Mouse (Mus musculus) right cerebral cortex, adult 18-20 months (tissue): ENCODE data around the gene Kcna10.

Experiments
- DNase-seq: peaks from one replicate; pipeline ENCODE4 v3.0.0; 2022; ENCODE audit warnings: mixed read lengths

Gene Kcna10

GRCm38 (mm10) chr3:107182756-107183155 is at the start of gene Kcna10:
Kcna10 (plus strand) TSS chr3:107183056.
- no peak for DNase-seq

GRCm38 (mm10) chr3:107134457-107134856 is 48.4 kb upstream of the Kcna10 start:
- no peak for DNase-seq

- DNase-seq = no peak
These were observed 35.7 kb upstream of the Kcna10 start for GRCm38 (mm10) chr3:107147126-107147525.

DNA sequence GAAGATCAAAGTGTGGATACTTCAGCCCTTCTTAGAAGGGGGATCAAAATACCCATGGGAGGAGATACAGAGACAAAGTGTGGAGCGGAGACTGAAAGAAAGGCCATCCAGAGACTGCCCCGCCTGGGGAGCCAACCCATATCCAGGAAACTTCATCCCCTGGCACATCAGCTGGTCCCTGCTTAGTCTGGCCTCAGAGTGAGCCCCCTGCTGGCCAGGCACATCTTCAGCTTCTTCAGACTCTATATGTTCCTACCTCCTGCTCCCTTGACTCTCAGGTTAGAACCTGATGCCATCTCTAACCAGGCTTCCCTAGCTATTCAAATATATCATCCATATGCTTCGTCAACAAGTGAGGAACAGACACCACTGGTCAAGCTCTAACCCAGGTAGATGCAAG is 33.9 kb upstream of the Kcna10 start:
- peak; percentile 57 for DNase-seq

DNA sequence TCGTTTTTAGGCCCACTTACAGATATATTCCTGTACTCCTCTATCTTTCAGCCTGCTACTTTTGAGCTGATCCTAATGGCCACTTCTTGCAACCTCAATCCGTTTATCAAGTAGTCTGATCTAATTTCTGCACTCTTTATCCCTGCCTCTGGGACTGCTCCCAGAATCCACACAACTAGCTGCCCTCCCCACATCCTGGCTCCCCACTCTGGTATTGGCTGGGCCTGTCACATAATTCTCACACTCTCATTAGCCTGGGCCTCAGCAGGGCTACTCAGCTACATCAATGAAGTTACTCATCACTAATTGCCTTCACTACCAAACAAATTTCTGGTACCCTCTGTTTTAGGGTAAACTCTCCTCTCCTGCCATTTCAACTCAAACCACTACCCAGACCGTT is 32.4 kb upstream of the Kcna10 start:
- no peak for DNase-seq

DNA sequence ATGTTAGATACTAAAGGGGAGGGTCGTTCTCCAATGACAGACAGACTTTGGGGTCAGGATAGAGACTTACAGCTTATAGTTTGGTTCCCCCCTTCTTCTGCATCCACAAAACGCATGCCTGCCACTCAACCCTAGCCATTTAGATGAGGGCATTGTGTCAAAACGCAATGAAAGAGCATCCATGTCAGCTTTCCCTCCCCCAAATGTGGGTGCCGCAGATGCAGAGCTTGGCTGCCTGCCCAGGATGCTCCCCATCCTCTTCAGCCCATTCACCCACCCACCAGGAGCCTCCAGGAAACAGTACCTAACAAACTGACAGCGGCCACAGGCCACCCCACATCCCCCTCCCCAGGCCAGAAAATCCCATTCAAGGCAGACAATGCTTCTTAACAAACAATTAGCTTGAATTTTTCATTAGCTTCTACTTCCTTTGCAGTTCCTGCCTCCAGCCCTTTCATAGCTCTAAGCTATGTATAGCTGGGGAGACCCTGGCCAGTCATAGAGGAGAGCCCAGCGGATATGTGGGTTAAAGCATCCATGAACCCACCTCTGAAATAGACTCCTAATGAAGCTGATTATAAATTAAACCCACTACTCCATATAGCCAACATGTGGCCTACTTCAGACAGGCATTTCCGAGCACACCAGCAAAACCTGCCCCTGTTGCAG is 31.9 kb upstream of the Kcna10 start:
- DNase-seq = no peak

DNA sequence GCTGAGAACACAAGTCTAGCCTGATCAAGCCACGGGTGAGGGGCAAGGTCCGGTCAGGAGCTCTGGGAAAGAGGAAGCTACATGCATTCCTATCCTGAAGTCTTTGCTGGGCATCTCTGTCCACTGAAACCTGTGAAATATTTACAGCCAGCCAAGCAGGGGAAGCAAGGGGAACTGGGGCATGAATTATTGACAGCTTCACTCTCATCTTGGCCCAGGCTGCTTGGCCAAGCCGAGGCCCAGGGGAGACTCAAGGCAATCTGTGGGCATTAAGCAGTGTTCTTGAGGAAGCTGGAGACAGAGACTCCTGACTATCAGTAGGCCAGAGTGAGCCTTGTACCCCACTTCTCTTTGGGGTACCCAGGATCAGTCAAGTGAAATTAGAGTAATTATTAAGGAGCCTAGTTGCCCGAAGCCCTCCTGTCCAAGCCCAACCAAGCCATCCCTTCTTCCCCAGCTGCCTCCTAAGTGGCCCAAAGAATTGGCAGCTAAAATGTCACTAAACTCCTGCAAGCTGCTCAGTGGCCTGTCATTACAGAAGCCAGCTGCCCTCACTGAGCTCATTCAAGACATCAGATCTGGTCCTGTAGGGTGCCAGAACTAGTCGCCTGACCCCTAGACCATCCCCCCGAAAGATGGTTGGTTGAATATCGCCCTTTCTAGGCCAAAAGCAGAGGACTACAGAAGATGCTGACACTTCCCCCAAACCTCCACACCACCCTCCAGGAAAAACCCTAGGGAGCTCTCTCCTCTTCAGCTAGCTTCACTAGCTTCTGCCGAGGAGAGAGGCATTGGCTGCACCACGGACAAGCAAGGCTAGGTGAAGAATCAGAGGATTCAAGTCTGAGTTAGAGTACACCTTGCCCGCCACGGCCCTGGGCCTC is 28.8 kb upstream of the Kcna10 start:
- no peak for DNase-seq

GRCm38 (mm10) chr3:107158856-107159255 is 24.0 kb upstream of the Kcna10 start:
- no peak for DNase-seq

DNA sequence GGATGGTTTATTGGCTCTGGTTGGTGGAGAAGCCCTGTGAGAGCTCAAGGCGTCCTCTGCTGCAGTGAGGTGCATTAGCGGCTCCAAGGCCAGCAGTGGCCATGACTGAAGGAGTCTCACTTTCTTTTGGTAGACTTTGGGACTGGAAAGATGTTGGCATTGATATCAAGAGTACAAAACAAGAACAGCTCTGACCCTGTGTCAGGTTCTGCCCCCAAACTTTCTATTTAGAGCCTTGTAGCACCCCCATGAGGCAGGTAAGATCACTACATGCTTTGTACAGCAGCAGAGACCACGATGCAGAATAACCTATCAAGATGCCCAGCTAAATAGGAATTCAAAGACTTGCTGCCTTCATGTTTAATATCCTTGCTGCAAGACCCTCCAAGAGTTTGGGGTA is 23.4 kb upstream of the Kcna10 start:
- DNase-seq = peak; percentile 32

DNA sequence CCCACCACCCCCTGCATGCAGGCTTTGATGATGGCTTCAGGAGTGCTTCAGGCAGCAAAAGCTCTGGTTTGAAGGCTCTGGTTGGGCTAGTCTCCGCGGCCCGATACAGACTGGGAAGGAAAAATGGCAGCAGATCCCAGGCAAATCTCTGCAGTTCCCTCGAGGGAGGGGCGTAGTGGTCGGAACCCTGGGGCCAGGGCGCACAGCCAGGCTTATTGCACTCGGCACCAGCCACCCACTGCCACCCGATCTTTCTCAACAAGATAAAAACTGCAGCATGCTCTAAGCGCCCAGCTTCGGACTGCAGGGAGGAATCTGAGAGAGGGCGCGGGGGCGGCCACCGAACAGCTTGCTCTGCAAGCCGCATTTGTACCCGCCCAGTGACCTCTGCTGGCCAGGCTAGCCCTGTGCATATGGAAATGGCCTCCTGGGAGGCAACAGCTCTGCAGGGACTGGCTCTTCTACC is 23.0 kb upstream of the Kcna10 start:
- DNase-seq = peak; percentile 48

GRCm38 (mm10) chr3:107162741-107163140 is 20.1 kb upstream of the Kcna10 start:
- DNase-seq = no peak

GRCm38 (mm10) chr3:107169552-107169951 is 13.3 kb upstream of the Kcna10 start:
- DNase-seq = peak; percentile 43

GRCm38 (mm10) chr3:107171964-107172363 is 10.9 kb upstream of the Kcna10 start:
- DNase-seq = no peak

DNA sequence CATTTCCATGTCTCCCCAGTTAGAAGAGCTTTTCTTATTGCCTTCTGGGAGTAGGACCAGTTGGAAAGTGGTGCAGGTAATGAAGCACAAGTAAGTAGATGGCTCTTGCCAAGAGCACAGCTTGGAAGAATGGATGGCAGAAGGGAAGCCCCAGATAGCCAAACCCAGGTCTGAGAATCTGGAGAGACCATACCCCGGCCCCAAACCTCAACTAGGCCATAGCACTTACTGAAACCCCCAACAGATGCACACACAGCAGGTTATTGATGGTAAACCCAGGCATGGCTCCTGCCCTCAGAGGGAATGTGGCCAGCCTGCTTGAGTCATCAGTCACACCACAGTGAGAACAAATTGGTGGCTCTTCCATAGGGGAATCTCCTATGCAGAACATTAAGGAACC is 10.3 kb upstream of the Kcna10 start:
- DNase-seq = no peak

DNA sequence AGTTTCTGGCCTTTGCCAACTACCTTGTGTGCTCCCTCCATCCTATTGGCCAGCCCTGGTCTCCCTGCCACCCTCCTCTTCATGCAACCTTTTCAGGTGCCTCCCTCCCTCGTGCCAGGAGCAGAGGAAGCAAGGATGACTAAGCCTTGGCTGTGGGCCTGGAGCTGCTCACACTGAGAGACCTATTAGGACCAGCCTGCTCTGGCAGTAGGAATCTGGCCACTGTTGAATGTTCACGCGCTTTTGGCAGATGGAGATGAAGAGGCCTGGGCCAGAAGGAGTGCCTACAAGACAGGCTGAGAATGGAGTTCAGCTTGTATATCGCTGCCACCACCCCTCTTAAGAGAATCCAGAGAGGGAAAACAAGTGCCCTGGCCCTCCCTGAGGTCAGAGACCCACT is 7.4 kb upstream of the Kcna10 start:
- DNase-seq = peak; percentile 19

DNA sequence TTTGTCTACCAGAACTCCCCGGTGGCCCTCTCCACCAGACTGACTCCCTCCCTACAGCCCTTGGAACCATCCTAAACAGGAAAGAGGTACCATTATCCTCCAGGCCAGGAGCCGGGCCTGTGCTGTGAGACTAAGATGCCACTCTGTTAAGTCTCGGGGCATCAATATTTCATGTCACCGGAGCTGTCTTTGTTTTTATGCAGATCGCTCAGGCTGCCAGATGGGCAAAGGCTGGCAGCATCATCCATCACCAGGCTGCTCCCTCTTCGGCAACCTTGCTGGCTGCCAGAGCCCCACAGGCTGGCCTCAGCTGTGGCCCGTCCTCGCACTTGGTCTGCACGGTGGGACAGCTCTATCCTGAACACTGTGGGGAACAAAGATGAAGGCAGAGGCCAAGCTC is 6.4 kb upstream of the Kcna10 start:
- DNase-seq = no peak

GRCm38 (mm10) chr3:107180860-107181259 is 2.0 kb upstream of the Kcna10 start:
- no peak for DNase-seq

DNA sequence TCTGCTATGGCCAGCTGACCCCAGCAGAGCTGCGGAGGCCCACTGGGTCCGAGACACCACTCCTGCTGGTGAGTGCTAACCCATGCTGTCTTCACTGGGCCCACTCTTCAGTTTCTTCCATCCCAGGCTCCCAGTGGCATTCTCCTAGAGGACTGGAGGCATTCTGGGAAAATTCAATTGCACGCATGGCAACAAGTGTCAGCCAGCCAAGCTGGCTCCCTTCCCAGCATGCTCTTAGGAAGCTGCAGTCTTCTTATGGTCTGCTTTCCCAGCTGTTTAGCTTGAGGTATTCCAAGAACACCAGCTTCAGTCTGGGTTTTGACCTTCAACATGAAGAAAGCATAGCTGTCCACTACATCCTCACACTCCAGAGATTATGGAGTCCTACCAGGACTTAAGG is 322 bp downstream of the Kcna10 start:
- no peak for DNase-seq

- no peak for DNase-seq
These were observed 2.7 kb downstream of the Kcna10 start for GRCm38 (mm10) chr3:107185597-107185996.

DNA sequence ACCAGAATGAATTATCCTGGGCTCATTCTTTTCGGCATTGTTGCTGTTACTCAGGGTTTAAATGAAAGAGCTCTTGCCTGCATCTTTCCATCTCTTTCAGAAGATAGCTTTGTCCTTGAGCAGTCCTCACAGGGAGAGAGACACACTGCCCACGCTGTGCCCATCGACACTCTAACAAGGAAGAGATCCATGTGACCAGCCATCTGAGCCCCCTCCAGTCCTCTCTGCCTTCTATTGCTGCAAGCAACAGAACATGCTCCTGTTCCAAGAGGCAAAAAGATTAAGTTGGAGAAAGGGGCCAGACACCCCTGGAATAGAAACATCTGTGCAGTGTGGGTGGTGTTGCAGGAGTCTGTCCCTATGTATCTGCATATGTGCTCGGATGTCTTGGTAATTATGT is 4.2 kb downstream of the Kcna10 start:
- peak; percentile 37 for DNase-seq

GRCm38 (mm10) chr3:107188226-107188899 is 5.5 kb downstream of the Kcna10 start:
- peak; percentile 74 for DNase-seq

DNA sequence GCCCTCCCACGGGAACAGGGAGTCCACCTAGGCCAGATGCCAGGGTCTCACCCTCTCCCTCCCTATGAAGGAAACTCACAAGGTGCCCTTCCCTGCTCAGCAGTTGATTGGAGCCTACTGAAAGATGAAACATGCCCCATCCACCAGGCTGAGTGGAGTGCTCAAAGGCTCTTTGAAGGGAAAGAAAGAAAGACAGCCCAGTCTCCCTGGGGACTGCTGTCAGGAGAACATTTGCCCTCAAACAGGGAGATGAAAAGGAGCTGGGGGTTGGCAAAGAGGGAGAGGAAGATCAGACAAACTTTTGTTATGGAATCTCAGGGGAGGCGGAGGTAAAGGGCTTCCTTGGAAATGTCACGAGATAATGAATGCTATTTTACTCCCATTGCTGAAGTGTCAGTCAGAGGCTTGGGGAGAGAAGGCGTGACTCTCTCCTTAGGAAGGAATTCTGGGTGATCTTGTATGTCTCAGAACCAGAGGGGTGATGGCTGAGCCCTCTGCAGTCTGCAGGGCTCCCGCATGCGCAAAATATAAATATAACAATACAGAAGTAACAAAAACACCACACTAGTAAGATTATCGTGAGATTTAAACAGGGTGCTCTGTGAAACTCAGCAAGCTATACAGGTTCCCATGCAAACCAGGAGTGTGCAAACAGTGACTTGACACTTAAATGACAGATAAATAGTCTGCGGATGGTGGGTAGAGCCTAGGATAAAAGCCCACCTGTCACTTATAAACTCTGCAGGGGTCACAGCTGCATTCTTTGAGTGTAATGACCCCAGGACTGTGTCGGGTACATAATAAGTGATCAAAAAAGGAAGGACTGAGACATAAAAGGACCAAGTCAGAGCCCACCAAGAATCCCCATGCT is 18.7 kb downstream of the Kcna10 start:
- DNase-seq = no peak

DNA sequence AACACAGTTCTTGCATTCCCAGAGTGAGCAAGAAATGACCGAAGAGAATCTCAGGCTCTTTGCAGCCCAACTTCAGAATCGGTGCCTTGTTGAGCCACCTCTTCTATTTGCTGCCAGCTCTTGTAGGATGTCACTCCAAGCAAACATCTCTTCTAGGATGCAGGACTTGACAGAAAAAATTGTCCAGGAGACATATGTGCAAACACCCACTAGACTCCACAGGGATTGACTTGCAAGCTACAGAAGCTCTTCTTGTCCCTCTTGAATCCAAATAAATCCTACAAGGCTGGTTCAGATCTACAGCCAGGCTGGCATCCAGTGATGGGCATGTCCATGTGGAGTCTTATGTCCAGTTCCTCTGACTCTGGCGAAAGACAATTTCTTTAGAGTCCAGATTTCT is 21.6 kb downstream of the Kcna10 start:
- DNase-seq = peak; percentile 22
